Mouse (Mus musculus) spleen, postnatal 14 days (tissue): ENCODE data around the gene C1qtnf3.

ENCODE experiments used
- DNase-seq, 2 experiments: peaks; one replicate each; pipeline ENCODE4 v3.0.0; 2021 to 2022; ENCODE audit warnings: low spot score in 2 of 2

The C1qtnf3 gene

GRCm38 (mm10) chr15:10951951-10952759, at the start of gene C1qtnf3:
TSS of gene C1qtnf3 (plus strand) at chr15:10952332.
- no peak for DNase-seq

DNA sequence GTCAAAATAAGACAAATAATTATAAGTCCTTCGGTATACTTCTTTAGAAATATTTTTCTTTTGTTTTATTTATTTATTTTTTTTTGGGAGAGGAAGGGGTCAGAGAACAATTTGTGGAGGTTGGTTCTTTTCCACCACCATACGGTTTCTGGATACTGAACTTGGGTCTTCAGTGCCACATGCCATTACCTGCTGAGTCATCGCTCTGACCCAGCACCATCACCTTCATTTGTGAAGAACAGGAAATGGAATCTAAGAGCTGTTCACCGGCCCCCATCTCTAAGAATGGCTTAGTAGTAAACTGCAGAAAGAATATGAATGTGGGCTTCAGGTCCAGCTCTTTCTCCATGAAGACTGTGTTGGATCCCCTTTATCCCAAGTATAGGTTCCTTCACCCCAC, 49.8 kb upstream of the C1qtnf3 start:
- DNase-seq: no peak

DNA sequence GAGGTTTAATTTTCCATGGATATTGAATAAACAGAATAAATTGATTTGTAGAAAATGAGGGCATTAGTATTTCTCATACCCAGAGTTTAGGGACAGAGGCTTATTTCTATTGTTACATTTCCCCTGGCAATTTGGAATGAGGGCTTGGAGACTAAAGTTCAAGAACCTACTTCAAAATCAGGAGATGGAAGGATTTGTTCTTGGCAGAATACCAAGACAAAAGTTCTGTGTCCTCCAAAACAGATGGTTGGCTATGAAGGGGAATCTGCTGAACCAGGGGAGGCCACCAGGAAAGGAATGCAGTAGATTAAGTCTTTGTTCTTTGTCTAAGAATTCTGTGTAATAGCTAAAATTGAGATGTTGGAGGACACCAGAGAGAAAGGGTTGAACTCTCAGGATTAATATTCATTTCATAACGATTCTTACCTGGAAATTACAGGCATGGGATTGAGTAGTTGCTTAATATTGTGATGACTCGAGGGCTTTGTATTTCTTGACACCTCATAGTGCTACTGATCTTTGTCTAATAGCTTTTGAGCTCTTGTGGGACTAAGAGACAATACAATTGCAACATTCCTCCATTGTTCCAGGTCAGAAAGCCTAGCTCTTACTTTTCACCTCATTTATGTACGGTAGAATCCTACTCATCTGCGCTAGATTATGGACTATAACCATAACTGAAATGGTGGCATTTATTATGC, 35.4 kb upstream of the C1qtnf3 start:
- no peak for DNase-seq

- no peak for DNase-seq
Measured at GRCm38 (mm10) chr15:10917312-10917660, 34.8 kb upstream of the C1qtnf3 start.

DNA sequence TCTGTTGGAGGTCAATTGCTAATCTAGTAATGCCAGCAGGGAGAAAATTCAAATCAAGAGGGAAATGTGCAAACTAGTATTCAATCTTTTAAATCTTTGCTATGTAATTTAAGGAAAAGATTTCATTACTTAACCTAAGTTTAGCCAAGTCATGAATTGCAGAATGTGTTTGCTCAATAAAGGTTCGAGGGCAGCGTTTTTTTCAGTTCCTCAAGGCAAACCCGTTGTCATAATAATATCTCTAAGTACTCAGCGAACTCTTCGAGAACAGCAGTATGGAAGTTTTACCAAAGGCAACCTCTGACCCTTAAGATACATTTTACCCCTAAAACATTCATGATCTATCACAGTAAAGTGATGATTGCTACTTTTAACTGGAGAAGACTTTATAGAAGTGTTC, 31.9 kb upstream of the C1qtnf3 start:
- DNase-seq: no peak

- no peak for DNase-seq
Measured at GRCm38 (mm10) chr15:10921064-10921463, 31.1 kb upstream of the C1qtnf3 start.

DNA sequence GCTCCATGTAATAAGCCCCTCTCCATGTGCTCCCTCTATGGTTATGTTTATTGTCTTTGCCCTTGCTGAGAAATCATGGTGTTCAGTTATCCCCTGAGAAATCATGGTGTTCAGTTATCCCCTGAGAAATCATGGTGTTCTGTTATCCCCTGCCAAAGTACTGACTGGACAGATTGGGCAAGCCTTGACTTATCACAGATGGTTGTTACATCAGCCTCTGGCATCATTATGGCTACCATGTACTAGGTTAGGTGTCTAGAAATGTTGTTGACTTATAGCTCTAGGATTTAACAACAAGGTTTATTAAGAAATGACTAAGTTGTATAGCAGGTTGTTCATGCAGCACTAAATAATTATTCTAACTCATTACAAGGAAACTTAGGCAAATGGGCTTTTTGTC, 30.1 kb upstream of the C1qtnf3 start:
- no peak for DNase-seq

- DNase-seq: no peak
Measured at GRCm38 (mm10) chr15:10922570-10922969, 29.6 kb upstream of the C1qtnf3 start.

DNA sequence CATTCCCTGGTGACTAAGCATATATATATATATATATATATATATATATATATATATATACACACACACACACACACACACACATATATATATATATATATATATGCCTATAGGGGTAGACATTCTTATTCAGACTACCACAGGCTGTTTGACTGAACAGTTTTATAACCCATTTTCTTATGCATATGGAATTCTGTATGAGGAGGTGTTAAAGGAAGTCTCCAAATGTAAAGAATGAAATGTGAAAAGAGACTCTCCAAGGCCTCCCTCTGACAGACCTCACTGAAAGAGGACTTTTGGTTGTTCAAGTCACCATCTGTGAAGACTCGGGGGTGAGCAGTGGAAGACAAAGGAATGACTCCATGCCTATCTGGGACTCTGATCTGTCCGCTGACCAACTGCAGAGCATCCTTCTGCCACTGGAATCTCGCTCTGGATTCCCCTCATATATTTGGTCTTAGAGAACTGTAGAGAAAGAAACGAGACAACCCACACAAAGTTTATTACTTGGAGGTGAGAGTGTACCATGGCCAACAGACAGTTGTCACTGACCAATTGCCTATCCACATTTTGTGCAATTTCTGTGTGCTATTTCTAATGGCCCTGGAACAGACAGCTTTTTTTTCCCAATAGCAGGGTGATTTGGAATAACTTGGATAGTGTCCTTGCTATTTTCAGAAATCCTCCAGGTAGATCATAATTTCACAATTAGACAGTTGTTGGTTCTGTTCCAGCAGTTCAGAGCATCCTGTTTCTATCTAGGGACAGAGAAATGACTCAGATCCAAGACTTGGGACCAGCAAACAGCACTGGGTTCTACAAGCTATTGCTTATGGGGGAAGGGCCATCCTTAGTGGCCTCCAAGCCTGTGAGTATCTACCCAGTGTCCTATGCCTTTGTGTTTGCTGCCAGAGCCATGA, 28.8 kb upstream of the C1qtnf3 start:
- no peak for DNase-seq

GRCm38 (mm10) chr15:10927325-10927724, 24.8 kb upstream of the C1qtnf3 start:
- DNase-seq: no peak

GRCm38 (mm10) chr15:10928633-10929270, 23.4 kb upstream of the C1qtnf3 start:
- no peak for DNase-seq

DNA sequence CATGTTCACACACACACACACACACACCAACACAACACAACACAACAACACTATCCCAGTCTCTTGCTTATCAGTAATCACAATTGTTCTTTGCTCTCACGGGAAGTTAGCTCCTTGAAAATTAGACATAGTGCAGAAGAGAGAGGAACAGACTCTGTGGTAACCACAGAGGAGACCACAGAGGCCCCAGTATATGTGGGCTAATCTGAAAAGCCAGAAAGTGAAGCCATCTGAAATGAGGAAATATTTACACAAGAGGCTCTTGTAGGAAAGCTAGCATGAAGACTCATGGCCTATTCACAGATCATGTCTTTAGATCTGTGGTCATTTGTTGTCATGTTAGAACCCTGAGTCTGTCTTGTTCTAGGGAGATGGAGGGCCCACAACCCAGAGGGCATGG, 18.2 kb upstream of the C1qtnf3 start:
- DNase-seq: no peak

DNA sequence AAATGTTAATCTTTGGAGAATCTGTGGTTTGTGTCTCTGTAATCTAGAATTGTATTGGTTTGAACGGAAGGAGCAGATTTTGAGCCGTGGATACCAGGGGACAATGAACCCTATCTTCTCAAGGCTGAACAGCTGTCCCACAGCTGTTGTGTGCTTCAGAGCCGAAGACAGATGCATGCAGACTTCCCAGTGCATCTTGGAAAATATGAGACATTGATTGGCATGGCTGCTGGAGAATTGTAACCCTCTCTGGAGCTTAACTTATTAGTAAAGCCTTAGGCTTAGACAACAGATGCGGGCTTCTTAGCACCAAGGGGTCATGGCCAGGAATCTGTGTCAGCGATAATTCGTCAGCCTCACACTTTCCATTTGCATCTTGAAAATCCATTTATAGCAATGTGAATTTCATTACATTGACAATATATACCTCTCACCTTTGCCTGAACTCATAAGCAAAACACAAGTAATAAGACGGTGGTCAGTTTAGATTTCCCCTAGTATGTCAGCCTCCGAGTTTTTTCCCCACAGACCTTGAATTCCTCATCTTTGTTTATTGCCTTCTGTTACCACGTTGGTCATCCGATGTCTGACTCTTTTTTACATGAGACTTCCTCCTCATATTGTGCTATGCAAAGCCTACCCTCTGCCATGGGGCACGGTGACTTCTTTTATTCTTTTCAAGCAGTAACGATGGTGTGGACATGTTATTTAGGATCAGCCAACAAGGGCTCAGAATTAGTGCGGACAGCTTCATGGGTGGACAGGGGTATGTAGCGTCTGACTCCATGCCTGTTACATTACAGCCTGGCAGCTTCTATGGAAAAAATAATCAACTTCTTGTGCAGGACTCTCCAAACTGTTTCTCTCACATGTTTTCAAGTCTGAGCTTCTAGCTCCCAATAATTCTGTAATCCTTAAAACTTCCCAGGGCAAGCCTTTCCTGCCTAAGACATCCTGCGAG, 11.7 kb upstream of the C1qtnf3 start:
- DNase-seq: no peak

GRCm38 (mm10) chr15:10941901-10942300, 10.2 kb upstream of the C1qtnf3 start:
- DNase-seq: no peak

DNA sequence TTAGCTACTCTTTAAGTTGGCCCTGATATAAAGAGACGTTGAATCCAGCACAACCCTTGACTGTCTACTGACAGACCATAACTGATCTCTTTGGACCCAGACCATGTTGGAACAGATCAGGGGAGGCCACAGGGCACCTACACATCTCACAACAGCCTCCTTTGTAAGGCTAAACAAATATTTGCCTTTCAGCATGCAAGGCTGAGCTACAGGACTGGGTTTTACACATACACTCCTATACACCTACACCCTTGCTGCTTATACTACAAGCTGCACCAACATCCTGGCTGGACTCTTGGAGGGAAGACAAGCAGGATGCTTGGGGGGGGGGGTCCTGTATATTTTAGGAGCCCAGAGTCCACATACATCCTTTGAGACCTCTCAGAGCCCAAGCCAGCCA, 4.3 kb upstream of the C1qtnf3 start:
- DNase-seq: no peak

DNA sequence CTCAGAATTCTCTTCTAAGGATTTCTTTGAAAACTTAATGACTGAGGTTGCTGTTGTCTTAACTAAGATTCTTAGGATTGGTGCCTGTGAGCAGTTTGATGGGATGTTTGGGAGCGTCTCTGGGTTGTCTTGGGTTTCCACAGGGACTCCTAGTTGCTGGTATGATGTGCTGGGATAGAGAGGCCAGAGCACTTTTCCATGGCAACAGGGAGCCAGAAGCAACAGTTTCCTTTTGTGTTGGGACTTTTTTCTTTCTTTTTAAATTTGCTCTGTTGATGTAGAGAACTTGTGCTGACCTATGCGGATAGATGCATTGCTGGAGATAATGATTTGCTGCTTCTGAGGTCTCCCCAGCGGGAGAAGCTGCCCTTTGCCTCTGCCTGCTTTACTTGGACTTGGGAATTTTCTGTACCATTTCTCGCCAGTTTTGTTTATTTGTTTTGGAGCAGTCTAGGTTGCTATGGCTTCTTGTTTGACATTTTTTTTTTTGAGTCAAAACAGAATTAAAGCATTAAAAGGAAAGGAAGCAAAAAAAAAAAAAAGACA, 701 bp downstream of the C1qtnf3 start:
- no peak for DNase-seq

DNA sequence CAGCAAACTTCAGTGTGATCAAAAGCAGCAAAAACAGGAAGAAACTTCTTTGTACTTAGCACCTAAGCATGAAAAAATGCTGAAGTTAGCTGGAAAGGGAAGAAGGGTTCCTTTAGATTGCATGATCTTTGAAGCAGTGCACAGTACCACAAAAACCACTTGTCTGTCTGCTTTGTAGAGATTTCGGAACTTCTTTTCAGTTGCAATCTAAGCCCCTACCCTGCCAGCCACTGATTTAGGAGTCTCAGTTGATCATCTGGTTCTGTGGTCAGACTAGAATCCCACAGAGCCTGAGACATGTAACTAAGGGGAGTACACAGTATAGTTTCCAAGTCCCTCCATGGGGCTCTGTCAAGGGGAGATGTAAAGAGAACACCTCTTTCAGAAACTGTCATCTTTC, 1.3 kb downstream of the C1qtnf3 start:
- no peak for DNase-seq

DNA sequence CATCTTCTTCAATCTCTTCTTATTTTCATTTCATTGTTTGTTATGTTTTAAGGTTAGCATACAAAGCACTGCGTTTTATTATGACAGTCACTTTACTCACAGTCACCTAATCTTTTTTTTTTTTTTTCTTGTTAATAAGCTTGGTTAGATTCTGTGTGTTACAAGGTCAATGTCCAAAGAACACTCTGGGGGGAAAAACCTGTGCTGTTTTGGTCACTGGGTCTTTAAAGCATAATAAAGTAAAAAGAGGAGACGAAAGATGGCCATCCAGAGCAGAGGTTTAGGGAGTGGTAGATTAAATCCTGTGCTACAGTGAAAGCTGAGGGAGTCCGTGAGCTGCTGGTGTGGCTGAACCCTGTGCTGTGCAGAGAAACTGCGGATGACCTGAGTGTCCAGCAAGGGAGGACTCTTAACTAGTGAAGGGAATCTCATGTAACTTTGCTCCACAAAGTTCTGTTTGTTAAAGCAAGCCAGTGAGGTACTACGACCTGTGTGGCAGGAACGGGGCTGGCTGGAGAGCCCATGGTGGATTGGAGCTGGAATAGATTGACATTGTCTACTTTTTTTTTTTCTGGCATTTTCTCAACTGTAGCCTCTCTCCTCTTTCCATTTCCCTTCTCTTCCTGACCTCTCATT, 2.4 kb downstream of the C1qtnf3 start:
- no peak for DNase-seq

DNA sequence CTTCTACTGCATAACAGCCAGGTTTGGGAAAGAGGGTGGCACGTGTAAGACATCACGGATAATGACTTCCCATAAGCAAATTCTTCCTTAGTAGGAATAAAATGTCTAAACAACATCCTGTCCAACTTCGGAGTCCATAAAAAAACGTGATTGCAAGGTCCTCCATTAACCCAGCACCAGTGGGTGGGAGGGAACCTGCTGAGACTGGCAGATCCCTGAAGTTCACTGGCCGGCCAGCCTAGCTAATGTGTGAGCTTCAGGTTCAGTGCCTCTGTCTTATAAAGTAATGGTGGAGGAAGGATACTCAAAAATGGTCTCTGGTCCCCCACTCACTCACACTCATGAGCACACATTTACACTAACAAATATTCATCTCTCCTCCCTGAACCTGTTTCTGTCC, 3.0 kb downstream of the C1qtnf3 start:
- no peak for DNase-seq

DNA sequence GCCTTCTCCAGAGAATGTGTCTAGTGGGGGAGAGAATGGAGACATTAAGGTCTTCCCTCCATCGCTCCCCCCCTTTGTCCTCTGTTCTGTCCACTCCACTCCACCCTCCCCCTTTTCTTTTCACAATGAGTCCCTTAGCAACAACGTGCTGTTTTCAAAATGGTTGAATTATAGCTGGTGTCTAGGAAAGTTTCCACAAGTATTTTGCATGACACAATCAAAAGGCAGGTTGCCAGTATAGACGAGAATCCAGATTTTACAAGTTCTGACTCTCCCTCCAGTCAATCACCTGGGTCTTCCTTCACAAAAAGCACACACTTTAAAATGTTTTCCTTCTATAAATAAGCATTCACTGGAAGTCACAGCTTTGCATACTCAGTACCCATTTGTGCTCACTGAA, 4.6 kb downstream of the C1qtnf3 start:
- no peak for DNase-seq
